Mouse (Mus musculus): ENCODE data around the gene Gm49510.
A peak's percentile ranks its signal among the peaks of the same experiment; 100 is the strongest.

The Gm49510 gene

DNA sequence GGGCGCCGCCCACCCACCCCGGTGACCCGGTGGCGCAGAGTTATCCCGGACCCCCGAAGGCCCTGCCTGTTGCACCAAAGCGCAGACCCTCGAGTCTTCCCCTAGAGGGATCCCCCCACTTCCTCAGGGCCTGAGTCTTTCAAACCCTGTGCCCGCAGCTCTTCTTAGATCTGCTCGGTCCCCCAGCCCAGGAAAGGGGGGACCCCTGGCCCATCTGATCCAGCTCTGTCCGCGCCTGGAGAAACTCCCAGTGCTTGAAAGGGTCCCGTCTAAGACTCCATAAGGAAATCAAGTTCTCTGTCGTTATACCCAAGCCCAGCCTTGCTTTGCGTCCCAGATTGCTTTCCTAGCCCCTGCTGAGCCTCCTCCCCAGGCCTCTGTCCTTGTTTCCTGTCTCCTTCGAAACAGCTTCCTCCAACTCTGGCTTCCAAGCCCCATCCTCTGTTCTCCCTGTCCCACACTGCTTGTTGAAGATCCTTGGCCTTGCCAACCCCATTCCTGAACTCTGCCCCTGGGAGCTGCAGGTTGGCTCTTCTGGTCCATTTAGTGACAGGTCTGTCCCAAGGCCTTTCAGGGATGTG lies 21.6 kb upstream of the Gm49510 start:
- DNase-seq (ENCODE audit: inconsistent age in 2 of 2, low spot score in 1 of 2) = no peak

DNA sequence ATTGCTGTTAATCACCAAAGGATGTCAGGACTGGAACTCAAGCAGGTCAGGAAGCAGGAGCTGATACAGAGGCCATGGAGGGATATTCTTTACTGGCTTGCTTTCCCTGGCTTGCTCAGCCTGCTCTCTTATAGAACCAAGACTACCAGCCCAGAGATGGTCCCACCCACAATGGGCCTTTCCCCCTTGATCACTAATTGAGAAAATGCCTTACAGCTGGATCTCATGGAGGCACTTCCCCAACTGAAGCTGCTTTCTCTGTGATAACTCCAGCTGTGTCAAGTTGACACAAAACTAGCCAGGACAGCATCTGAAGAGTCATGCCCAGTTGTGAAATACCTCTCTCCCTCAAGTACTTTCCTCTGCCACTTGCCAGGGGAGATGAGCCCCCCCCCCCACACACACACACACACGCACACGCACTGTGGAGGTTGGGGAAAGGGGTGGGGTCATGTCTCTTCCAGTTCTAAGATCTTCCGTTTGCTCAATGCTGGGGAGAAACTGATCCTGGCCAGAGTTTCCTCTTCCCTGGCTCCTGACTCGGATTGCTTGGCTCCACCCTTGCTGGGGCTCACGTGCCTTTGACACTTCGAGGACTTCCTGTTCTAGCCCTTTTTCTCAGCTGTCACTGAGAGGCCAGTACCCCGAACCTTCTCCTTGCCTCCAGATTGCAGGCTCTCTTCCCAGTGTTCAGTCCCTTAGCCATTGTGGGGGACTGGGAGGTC lies 20.5 kb upstream of the Gm49510 start:
- DNase-seq (ENCODE audit: inconsistent age in 2 of 2, low spot score in 1 of 2) = peak in 1 of 2 experiments; percentile 58

DNA sequence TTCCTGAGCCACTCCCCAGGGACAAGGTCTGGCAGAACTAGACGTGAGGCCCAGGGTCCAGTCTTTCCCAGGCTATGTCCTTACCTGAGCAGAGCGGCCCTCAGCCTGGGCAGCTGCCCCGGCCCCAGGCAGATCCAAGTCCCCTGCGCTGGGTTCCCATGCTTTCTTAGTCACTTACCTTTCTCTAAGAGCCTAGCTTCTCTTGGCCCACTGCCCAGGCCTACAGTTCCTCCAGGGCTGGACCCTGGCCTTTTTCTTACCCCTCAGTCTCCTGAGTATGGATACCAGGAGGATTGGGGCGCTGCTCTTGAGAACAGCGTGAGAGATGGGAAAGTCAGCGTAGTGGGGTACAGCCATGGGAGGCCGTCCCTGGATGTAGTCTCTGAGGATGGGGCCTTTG lies 19.0 kb upstream of the Gm49510 start:
- no peak for DNase-seq (ENCODE audit: inconsistent age in 2 of 2, low spot score in 1 of 2)

DNA sequence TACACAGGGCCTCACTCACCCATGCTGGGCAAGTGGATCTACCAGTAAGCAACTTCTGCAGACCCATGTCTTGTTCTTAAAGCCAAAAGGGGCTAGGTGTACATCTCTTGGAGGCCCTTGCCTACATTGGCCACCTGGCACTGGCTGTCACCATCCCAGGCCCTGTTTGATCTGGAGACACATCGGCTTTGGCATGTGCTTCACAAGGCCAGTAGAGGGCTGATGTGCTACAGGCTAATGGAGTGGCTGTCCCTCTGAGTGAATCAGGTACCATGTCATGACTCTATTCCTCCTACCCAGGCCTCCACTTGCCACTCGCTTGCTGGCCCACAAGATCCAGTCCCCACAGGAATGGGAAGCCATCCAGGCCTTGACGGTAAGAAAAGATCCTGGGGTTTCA lies 17.6 kb upstream of the Gm49510 start:
- DNase-seq (ENCODE audit: inconsistent age in 2 of 2, low spot score in 1 of 2) = no peak

DNA sequence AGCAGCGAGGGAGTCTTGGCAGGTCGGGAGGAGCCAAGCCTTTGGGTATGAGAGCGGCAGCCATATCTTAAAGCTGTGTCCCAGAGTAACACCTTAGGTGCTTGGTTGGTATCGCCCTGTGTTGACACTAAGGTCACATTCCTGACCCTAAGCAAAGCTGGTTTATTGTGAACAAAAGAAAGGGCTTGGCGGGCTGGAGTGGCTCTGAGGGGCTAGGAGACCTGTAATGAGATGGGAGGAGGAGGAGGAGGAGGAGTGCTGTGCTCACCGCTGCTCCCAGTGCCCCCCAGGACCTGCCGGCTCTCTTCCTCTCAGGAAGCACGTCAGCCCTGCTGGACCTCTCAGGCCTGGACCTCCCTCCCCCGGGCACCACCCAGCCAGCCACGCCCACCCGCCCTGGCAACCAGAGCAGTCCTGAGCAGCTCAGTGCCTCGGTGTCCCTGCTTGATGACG lies 10.0 kb upstream of the Gm49510 start:
- no peak for DNase-seq (ENCODE audit: inconsistent age in 2 of 2, low spot score in 1 of 2)

DNA sequence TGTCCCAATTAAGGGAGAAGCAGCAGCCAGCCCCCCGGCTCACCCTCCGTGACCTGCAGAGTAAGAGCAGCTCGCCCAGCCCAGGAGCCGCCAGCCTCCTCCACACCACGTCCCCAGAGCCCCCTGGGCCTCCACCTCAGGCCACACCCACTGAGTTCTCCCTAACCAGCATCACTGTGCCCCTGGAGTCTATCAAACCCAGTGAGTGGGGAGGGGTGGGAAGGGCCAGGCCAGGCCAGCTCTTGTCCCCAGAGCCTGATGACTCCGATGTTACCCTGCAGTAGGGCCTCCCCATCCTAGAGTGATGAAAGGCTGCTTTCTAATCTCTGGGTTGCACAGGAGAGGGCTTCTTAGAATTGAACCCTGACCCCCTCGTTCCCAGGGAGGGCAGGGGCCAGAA lies 7.0 kb upstream of the Gm49510 start:
- no peak for DNase-seq (ENCODE audit: inconsistent age in 2 of 2, low spot score in 1 of 2)

DNA sequence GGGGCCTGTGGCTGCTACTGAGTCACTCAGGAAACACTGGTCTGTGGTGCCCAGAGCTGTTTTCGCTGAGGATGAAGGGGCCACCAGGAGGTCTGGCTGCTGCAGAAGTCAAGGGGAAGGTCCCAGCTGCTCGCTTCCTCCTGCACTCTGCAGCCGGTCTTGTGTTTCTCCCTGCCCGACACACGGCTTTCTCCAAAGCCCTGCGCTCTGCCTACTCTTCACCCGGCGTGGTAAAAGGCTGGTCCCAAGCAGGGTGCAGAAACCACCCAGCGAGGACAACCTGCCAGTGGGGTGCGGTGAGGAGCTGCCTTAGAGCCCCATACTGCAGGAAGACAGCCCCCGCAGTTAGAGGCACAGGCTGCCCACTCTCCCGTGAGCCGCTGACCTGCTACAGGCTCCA lies 4.7 kb upstream of the Gm49510 start:
- DNase-seq (ENCODE audit: inconsistent age in 2 of 2, low spot score in 1 of 2) = peak in 1 of 2 experiments; percentile 35

DNA sequence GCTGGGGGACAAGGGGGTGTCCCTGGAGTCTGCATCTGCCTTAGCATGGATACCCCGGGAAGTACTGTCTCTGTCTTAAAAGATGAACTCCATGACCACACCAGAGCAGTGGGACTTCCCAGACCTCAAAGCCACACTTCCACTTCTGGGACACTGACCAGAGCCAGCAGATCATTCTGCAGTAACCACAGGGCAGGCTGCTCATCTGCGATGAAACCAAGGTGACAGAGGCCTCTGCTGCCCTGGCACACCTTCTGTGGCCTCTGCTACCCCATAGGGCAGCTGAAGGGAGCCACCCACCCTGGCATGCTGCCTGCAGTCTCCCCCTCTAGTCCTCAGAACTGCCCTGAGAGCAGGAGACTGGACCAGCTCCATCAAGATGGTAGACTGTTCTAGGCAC lies 3.7 kb upstream of the Gm49510 start:
- DNase-seq (ENCODE audit: inconsistent age in 2 of 2, low spot score in 1 of 2) = peak in 1 of 2 experiments; percentile 45

DNA sequence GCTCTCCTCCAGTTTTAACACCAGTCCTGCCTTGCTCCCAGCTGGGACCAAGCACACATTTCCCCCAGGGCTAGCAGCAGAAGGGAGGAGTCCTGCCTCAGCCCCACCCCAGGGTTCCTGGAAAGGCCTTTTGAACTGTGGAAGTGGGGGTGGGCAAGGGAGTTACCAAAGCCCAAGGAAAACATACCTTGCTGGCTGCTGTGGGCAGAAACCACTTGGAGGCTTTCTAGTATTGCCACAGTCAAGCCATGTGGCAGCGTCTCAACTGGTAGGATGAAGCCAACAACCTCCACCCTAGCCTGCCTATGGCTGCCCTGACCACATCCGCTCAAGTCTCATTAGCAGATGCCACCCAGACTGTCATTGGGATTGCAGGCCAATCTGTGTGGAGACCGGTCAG lies 3.3 kb upstream of the Gm49510 start:
- peak in 1 of 2 experiments; percentile 37 for DNase-seq (ENCODE audit: inconsistent age in 2 of 2, low spot score in 1 of 2)

DNA sequence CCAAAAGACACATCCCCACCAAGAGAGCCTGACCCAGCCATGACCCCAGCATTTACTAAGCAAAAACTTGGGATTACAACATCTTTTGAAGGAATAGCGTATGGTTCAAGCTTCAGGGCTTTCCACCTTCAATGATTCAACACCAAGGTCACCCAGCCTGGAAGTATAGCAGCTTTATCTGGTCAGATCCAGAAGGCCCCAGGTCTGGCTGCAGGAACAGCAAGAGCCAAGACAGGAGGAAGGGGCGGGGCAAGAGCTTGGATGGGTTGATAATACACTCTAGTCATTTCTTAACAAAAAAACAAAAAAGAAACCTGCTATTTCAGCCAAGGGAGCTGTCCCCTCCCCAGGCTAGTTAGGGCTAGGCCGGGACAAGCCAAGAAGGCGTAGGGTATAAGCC lies 2.0 kb upstream of the Gm49510 start:
- peak; percentile 56 to 74 for DNase-seq (ENCODE audit: inconsistent age in 2 of 2, low spot score in 1 of 2)

DNA sequence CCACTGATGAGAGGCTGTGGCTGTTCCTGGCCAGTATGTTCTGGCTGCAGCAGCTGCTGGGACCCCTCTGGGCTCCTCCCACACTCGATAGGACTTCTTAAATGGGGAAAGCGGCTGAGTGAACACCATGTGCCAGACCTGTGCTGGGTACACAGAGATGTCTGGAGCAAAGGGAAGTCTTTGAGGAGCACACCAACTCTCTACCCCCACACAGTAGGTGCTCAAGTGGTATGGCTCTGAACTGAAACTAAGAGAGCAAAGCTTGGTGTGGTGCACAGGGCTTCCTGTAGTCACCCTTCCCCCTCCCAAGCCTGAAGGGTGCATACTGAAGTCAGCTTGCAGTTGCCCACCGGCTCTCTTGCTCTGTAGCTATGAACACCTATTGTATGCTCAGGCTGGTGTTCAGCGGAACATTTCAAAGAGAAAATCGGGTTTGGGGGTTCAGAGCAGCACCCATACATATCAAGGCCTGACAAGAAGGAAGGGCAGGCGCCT lies 913 bp upstream of the Gm49510 start:
- no peak for DNase-seq (ENCODE audit: inconsistent age in 2 of 2, low spot score in 1 of 2)

DNA sequence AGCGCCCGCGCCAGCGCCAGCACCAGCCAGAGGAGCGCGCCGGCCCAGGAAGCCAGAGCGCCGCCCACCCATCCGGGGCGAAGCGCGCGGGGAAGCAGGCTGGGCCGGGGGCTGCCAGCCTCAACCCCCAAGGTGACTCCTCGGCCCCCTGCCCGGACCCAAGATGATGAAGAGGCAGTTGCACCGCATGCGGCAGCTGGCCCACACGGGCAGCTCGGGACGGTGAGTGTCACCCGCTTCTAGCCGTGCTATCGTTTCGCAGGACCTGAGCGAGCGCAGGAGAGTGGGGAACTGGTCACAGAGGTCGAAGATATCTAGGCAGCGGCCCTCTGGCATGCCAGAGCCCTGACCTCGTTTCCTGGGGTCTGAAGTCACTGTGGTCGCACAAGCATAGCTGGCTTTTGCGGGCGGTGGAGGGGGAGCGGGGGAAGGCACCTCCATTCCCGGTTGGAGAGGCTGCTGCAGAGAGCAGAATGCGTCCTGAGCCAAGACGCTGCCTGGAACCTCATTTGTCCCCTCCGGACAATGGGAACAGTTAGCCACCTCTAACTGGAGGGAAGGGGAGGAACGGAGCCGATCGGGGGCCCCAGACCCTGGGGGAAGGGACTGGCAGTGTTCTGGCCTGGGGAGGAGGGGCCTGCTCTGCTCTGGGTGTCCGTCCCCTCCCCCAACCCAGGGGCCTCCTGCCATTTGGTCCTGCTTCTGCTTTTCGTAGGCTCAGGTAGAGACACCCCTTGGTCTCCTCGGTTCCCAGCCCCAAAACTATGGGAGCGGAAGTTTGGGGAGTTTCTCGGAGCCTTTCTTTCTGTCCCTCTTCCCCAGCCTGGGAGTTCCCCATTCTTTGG lies 495 bp downstream of the Gm49510 start, which contains the start of gene Sh3bp1:
Sh3bp1 (plus strand) TSS at position 29 of the 845 bp plus-strand sequence.
- peak; percentile 77 to 82 for DNase-seq (ENCODE audit: inconsistent age in 2 of 2, low spot score in 1 of 2)

DNA sequence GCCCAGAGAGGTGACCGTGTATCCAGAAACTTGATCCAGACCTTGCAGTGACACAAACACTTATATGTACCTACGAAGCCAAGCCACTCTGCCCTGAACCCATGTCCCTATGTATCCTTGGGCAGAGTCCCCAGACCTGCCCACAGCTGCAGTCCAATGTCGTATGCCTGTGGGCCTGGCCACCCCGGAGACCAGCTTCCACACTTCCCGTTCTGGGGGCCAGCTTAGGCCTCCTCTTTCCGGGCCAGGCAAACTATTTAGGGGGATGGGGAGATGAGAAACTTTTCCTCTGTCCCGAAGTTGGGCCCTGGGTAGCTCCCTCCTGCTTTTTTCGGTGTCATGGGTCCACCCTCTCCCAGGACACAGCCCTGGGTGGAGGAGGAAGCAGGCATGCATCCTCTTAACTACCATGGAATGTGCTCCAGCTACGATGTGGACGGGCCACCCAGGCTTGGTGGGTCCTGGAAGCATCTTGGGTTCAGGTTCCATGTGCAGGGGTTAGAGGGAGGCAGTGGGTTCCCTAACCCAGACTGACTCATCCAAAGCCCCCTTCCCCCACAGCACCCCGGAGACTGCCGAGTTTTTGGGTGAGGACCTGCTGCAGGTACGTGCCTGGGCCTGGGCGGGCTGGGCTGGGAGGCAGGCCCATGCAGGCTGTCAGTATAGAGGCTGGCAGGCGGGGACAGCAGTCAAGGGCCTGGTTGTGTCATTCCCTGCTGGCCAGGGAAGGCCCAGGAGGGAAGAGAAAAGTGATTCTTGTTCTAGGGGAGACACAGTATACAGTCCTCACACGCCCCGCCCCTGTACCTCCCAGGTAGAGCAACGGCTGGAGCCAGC lies 1.3 kb downstream of the Gm49510 start:
- DNase-seq (ENCODE audit: inconsistent age in 2 of 2, low spot score in 1 of 2) = no peak

DNA sequence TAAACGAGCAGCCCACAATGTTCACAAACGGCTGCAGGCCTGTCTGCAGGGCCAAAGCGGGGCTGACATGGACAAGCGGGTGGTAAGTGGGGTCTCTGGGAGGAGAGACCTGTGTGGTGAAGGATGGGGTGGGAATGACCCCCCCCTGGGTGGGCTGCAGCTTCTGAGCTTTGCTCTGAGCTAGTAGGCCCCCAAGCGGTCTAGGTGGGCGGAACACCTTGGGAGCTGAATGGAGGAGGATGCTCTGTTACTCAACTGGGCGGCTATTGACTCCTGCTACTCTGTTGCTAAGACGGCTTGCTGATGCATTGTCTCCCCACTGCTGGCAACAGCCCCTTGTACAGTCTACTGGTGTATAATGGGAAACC lies 1.9 kb downstream of the Gm49510 start:
- no peak for DNase-seq (ENCODE audit: inconsistent age in 2 of 2, low spot score in 1 of 2)

DNA sequence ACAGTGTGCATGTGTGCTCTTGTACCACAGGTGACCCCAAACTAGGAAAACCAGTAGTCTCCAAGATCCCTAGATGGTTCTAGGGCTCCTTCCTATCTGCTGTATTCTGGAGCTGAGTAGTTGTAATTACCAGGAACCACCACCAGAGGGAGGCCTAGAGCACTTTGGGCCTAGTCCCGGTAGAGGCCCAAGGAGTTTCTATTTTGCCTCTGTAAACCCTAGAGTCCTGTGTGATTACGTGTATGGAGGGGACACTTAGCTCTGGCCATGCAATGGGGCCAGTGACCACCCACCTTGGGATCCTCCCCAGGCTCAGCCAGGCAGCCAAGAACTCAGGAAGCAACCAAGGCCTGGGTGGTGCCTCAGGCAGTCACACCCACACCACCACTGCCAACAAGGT lies 3.8 kb downstream of the Gm49510 start:
- peak; percentile 81 to 94 for DNase-seq (ENCODE audit: inconsistent age in 2 of 2, low spot score in 1 of 2)

DNA sequence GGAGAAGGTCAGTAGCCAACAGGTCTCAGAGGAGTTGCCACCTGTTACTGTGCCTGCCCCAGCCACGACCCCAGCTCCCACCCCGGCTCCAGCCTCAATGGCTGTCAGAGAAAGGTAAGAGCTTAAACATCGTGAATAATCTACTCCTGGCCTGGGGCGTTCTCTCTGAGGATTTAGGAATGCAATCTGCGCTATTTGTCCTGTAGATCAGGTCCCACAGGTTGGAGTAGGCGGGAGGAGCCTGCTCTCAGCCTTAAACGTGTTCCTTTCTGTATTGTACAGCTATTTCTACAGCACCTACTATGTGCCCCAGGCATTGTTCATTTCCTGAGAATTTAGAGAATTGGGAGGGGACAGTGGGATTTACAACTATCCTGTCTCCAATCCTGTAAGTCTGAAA lies 8.9 kb downstream of the Gm49510 start:
- DNase-seq (ENCODE audit: inconsistent age in 2 of 2, low spot score in 1 of 2) = no peak

DNA sequence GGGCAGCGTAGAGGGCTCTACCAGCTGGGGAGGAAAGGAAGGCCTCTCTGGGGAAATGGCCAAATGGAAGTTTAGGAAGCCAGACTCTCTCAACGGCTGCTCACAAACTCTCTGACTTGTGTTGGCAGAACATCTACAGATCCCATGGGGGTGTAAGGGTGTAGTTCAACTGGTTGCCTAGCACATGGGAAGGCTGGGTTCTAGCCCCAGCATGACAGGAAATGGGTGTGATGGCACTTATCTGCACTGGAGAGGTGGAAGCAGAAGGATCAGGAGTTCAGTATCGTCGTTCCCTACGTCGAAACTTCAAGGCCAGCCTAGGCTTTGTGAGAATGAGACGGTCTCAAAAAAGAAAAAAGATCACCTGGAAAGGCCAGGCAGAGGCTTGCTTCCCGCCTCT lies 9.5 kb downstream of the Gm49510 start:
- DNase-seq (ENCODE audit: inconsistent age in 2 of 2, low spot score in 1 of 2) = no peak

DNA sequence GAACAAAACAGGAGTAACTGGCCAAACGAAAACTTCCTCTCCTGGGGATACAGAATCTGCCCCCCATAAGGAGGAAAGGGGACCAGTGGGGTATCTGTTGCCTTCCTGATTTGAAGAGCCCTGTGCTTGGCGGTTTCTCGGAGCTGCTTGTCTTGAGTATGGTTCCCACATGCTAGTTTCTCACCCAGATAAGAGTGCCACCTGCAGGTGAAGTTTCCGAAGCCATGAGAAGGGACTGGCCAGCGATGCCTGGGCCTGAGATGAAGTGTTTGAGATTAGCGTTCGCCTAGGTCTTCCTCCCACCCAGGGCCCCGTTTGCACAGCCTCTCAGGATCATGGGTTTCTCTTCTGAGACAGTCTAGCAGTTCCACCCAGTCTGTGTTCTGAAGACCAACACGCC lies 12.6 kb downstream of the Gm49510 start:
- peak in 1 of 2 experiments; percentile 61 for DNase-seq (ENCODE audit: inconsistent age in 2 of 2, low spot score in 1 of 2)

DNA sequence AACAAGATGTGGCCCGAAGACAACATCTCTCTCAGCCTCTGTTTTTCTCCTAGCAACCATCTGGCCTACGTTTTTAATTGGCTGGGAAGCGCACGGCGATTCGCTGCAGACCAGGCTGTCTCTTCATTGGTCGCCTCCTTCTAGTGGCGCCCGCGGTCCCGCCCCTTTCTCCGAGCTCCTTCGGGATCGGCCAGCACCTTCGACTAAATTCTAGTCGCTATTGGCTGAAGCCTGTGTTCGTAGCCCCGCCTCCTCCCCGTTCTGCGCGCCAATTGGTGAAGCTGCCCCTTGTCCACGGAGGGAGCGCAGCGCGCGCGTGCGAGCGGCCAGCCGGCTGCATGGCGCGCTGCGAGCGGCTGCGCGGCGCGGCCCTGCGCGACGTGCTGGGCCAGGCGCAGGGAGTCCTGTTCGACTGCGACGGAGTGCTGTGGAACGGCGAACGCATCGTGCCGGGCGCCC lies 14.2 kb downstream of the Gm49510 start, which contains the start of gene Pdxp:
Pdxp (plus strand) TSS at position 288 of the 459 bp plus-strand sequence.
- DNase-seq (ENCODE audit: inconsistent age in 2 of 2, low spot score in 1 of 2) = peak; percentile 95

DNA sequence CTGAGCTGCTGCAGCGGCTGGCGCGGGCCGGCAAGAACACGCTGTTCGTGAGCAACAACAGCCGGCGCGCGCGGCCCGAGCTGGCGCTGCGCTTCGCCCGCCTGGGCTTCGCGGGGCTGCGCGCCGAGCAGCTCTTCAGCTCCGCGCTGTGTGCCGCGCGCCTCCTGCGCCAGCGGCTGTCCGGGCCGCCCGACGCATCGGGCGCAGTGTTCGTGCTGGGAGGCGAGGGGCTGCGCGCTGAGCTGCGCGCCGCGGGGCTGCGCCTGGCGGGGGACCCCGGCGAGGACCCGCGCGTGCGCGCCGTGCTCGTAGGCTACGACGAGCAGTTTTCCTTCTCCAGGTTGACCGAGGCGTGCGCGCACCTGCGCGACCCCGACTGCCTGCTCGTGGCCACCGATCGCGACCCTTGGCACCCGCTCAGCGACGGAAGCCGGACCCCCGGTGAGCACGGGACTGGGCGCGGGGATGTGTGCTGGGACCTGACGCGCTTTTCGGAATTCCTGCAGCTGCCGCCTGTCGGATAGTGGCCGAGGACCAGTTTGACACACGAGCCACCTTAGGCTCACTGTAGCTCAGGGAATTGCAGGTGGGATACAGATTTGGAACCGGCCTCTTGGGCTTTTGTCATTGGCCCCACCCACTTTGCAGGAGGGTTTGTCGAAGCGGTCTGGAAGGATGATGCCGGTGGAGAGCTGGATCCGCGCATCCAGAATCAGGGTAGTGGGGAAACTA lies 14.8 kb downstream of the Gm49510 start:
- peak; percentile 55 to 60 for DNase-seq (ENCODE audit: inconsistent age in 2 of 2, low spot score in 1 of 2)

Measured in adrenal gland, adult (tissue).